Mouse (Mus musculus): ENCODE measurements at regions not wholly inside any gene's neighbourhood (a gene's known extent, or its start where the extent isn't known, plus 50 kb on each side); places are given as distances from the start of the nearest gene placed in this dataset.

- DNase-seq (ENCODE audit: low read depth, low spot score), result no peak
Observed at GRCm38 (mm10) chr9:118204456-118204855, 54.5 kb upstream of the Cmc1 start.

- DNase-seq (ENCODE audit: low read depth, low spot score), result no peak
Observed at GRCm38 (mm10) chr9:118206483-118206882, 56.5 kb upstream of the Cmc1 start.

GRCm38 (mm10) chr9:118219696-118220095 lies 69.7 kb upstream of the Cmc1 start:
- DNase-seq (ENCODE audit: low read depth, low spot score), result no peak

GRCm38 (mm10) chr9:118221186-118221585 lies 71.2 kb upstream of the Cmc1 start:
- no peak for DNase-seq (ENCODE audit: low read depth, low spot score)

- no peak for DNase-seq (ENCODE audit: low read depth, low spot score)
Observed at GRCm38 (mm10) chr9:118227401-118228061, 77.6 kb upstream of the Cmc1 start.

- no peak for DNase-seq (ENCODE audit: low read depth, low spot score)
Observed at GRCm38 (mm10) chr9:118228691-118229427, 78.9 kb upstream of the Cmc1 start.

- no peak for DNase-seq (ENCODE audit: low read depth, low spot score)
Observed at GRCm38 (mm10) chr9:118240711-118241110, 90.7 kb upstream of the Cmc1 start.

GRCm38 (mm10) chr9:118246820-118247628 lies 97.0 kb upstream of the Cmc1 start:
- no peak for DNase-seq (ENCODE audit: low read depth, low spot score)

GRCm38 (mm10) chr9:118253829-118254228 lies 103.9 kb upstream of the Cmc1 start:
- DNase-seq (ENCODE audit: low read depth, low spot score), result no peak

GRCm38 (mm10) chr9:118255200-118255733 lies 105.3 kb upstream of the Cmc1 start:
- DNase-seq (ENCODE audit: low read depth, low spot score), result no peak

- DNase-seq (ENCODE audit: low read depth, low spot score), result peak; percentile 19
Observed at GRCm38 (mm10) chr9:118255751-118256266, 105.8 kb upstream of the Cmc1 start.

GRCm38 (mm10) chr9:118266298-118266697 lies 116.3 kb upstream of the Cmc1 start:
- no peak for DNase-seq (ENCODE audit: low read depth, low spot score)

GRCm38 (mm10) chr9:118271681-118272080 lies 121.7 kb upstream of the Cmc1 start:
- no peak for DNase-seq (ENCODE audit: low read depth, low spot score)

GRCm38 (mm10) chr9:118272713-118273407 lies 122.9 kb upstream of the Cmc1 start:
- DNase-seq (ENCODE audit: low read depth, low spot score), result no peak

- DNase-seq (ENCODE audit: low read depth, low spot score), result no peak
Observed at GRCm38 (mm10) chr9:118285481-118285880, 135.5 kb upstream of the Cmc1 start.

GRCm38 (mm10) chr9:118287606-118288005 lies 137.6 kb upstream of the Cmc1 start:
- no peak for DNase-seq (ENCODE audit: low read depth, low spot score)

- DNase-seq (ENCODE audit: low read depth, low spot score), result no peak
Observed at GRCm38 (mm10) chr9:118292836-118293235, 142.9 kb upstream of the Cmc1 start.

GRCm38 (mm10) chr9:118294011-118294410 lies 144.0 kb upstream of the Cmc1 start:
- DNase-seq (ENCODE audit: low read depth, low spot score), result no peak

- no peak for DNase-seq (ENCODE audit: low read depth, low spot score)
Observed at GRCm38 (mm10) chr9:118302785-118303384, 152.9 kb upstream of the Cmc1 start.

- no peak for DNase-seq (ENCODE audit: low read depth, low spot score)
Observed at GRCm38 (mm10) chr9:118318357-118319140, 159.5 kb upstream of the Eomes start.
